Comparison of ENCODE assay signal across 7 mouse cellular contexts in genomic region chr11:16871120-16871519, GRCm38 (mm10).
DNase-seq lines count a peak whose midpoint lies in the region; ATAC-seq and TF ChIP-seq lines count a peak whose summit lies in the region.

No protein-coding gene starts in this region.

- no peak; the same call in 1 of the 2 replicates for TF ChIP-seq CTCF in midbrain, postnatal 0 days (IDR thresholded peaks at IDR 0.05)

- no peaks in the 10 kb centered on the region for H3K9me3 ChIP-seq in midbrain, postnatal 0 days (ENCODE audit: low read length)
- H3K9me3 ChIP-seq in midbrain, embryonic 10.5 days (replicated peaks): no peaks in the 10 kb centered on the region
- no peaks in the 10 kb centered on the region for H3K9me3 ChIP-seq in kidney, embryonic 15.5 days (replicated peaks)

- H3K9ac ChIP-seq in midbrain, postnatal 0 days (replicated peaks; ENCODE audit: low read length, poor library complexity, severe bottlenecking): no peak overlapping the region
- no peak overlapping the region for H3K9ac ChIP-seq in kidney, embryonic 15.5 days

- no peaks in the 10 kb centered on the region for H3K27me3 ChIP-seq in midbrain, postnatal 0 days (ENCODE audit: insufficient read depth, low read length)
- H3K27me3 ChIP-seq in midbrain, embryonic 10.5 days (ENCODE audit: low read depth, poor library complexity, severe bottlenecking): no peaks in the 10 kb centered on the region
- H3K27me3 ChIP-seq in kidney, embryonic 15.5 days: no peaks in the 10 kb centered on the region

- no peak overlapping the region for H3K4me3 ChIP-seq in midbrain, postnatal 0 days (ENCODE audit: low read depth, low read length)
- H3K4me3 ChIP-seq in midbrain, embryonic 10.5 days: no peak overlapping the region
- H3K4me3 ChIP-seq in kidney, embryonic 15.5 days (replicated peaks): no peak overlapping the region

- 66% methylated on average over 5 of the region's 5 CpGs for WGBS in midbrain, postnatal 0 days
- WGBS in midbrain, embryonic 10.5 days: 64% methylated on average over 5 of the region's 5 CpGs
- WGBS in kidney, embryonic 15.5 days: 65% methylated on average over 5 of the region's 5 CpGs

- ATAC-seq in midbrain, postnatal 0 days (ENCODE audit: low FRiP score): no peak
- 0 out of 2 replicates have a peak, but pooled peaks have one; percentile 32 for ATAC-seq in common myeloid progenitor, adult 5-6 weeks (replicated peaks; ENCODE audit: low read depth, poor library complexity, severe bottlenecking)
- ATAC-seq in kidney, embryonic 15.5 days (replicated peaks; ENCODE audit: low FRiP score): peak; percentile 52; the same call in 1 of the 2 replicates
- peak; percentile 54; the same call in 1 of the 2 replicates for ATAC-seq in megakaryocyte progenitor cell, adult 5-6 weeks (replicated peaks; ENCODE audit: poor library complexity)

- no peak overlapping the region for H3K4me2 ChIP-seq in midbrain, postnatal 0 days (ENCODE audit: low read depth, low read length, poor library complexity, severe bottlenecking)
- no peak overlapping the region for H3K4me2 ChIP-seq in kidney, embryonic 15.5 days

- no peaks in the 10 kb centered on the region for H3K4me1 ChIP-seq in midbrain, postnatal 0 days (ENCODE audit: insufficient read depth, low read length)
- peaks cover 4% of the 10 kb centered on the region; the same call in 1 of the 2 replicates for H3K4me1 ChIP-seq in midbrain, embryonic 10.5 days
- no peaks in the 10 kb centered on the region for H3K4me1 ChIP-seq in kidney, embryonic 15.5 days

- DNase-seq in midbrain, postnatal 0 days (ENCODE audit: low spot score): peak; percentile 19
- no peak for DNase-seq in midbrain, embryonic 10.5 days (ENCODE audit: low spot score)
- DNase-seq in WW6 (ENCODE audit: low read depth, low spot score): peak; percentile 34
- peak; percentile 65 for DNase-seq in urinary bladder, postnatal 25 days (ENCODE audit: low spot score)

- H3K27ac ChIP-seq in midbrain, postnatal 0 days (ENCODE audit: low read depth, low read length): no peak overlapping the region
- no peak overlapping the region for H3K27ac ChIP-seq in midbrain, embryonic 10.5 days (replicated peaks)
- no peak overlapping the region for H3K27ac ChIP-seq in kidney, embryonic 15.5 days

- no peaks in the 10 kb centered on the region for H3K36me3 ChIP-seq in midbrain, postnatal 0 days (ENCODE audit: insufficient read depth, low read length)
- no peaks in the 10 kb centered on the region for H3K36me3 ChIP-seq in midbrain, embryonic 10.5 days
- H3K36me3 ChIP-seq in kidney, embryonic 15.5 days: no peaks in the 10 kb centered on the region
